Mouse (Mus musculus) ES-Bruce4 (cell line): Measurements from ENCODE around the gene Bcl11b.

ENCODE experiments used
- CTCF ChIP-seq: IDR thresholded peaks from one replicate; pipeline ENCODE4 v1.8.1; 2011; ENCODE audit warnings: low read depth, low read length
- EP300 ChIP-seq: IDR thresholded peaks from 2 replicates; pipeline ENCODE4 v1.6.1; 2011; ENCODE audit warnings: low read depth, low read length; ENCODE audit not compliant: insufficient read depth
- POLR2A ChIP-seq: IDR thresholded peaks from one replicate; pipeline ENCODE4 v1.8.1; 2011; ENCODE audit warnings: low read length; ENCODE audit not compliant: insufficient read depth

GRCm38 (mm10) chr12:107991191-107991590 lies 12.2 kb downstream of the Bcl11b start:
- no peak for TF ChIP-seq CTCF
- no peak for TF ChIP-seq EP300
- TF ChIP-seq POLR2A = no peak
